Mouse (Mus musculus): ENCODE data around the gene Arpp21. TPM values are rescaled to one million over a fixed set of nuclear protein-coding genes. Genes with fewer than 3 reads are reported as not detected.
A peak's percentile ranks its signal among the peaks of the same experiment; 100 is the strongest.

The Arpp21 gene
- total RNA-seq, 1 experiment from 2014 or later: 11.2 TPM

DNA sequence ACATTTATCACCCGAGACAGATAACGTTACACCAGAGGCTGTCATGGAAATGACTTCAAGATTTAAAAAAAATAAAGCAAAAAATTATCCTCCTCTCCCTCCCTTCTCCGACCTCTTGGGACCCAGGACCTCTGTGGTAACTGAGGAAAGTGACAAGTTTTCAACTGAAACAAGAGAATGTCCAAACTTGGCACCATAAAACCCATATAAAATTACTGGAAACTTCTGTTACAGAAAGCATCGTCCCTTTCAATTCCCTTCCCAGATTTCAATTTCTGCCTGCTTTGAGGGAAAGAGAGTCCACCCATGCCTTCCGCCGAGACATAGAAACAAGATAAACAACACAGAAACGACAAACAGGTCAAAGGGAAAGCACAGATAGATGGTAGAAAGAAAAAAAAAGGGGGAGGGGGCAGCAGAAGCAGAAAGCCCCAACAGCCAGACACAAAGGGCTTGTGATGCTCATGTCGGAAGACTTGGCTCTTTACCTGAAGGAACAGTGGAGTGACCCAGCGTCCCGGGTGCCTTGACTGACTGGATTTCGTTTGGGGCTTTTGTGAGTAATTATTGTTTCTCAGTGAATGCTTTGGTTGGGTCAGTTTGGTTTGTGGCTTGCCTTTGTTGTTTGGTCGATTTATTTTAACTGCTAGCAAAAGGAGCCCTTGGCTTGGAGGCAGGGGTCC lies 1.8 kb downstream of the Arpp21 start:
- ATAC-seq (replicated peaks in 1 of 2; ENCODE audit: insufficient read depth in 1 of 2, low FRiP score in 2 of 2, low TSS enrichment in 1 of 2, low read depth in 1 of 2, poor library complexity in 2 of 2, severe bottlenecking in 2 of 2): no peak

DNA sequence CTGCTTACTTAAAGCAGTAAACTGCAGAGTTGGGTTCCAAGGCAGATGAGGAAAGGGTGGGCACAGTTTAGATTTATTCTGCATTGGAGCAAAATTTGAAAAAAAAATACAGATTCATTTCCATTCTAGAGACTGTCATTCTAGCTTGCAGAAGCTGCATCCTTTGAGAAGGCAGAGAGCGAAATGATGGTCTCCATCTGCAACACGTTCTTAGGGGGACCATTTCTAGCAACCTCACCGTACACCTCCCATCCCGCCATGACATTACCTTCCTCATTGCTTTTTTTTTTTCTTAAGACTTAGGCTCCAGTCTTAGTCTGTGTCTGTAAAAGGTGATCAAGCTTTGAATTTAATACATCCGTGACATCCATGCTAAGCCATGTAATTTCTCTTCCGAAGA lies 2.4 kb downstream of the Arpp21 start:
- no peak for ATAC-seq (replicated peaks in 1 of 2; ENCODE audit: insufficient read depth in 1 of 2, low FRiP score in 2 of 2, low TSS enrichment in 1 of 2, low read depth in 1 of 2, poor library complexity in 2 of 2, severe bottlenecking in 2 of 2)

DNA sequence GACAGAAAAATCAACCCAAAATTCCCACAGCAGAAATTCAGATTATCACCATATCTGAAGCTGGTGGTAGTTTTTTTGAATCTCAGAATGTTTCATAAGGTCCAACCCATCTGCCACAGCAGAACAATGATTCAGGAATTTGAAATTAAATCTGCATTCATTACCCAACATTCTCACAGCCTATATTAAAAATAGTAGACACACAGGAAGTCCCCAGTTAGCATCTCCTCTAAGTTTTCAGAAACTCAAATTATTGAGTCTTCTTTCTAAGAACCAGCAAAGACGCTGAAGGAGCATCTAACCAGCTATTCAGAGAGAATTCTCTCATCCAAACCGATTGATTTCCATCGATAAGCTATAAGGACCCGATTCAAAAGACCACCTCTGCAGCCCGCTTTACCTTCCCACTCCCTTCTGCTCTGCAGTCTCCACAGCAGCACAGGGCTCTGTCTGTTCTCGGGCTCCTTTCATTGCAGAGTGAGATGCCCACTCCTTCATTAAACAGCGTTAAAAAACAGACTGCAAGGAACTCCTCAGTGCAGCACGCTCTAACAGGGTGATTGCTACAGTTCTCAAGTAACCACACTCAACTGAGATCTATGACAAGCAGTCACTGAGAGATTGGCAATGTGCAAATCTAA lies 3.7 kb downstream of the Arpp21 start:
- ATAC-seq (replicated peaks in 1 of 2; ENCODE audit: insufficient read depth in 1 of 2, low FRiP score in 2 of 2, low TSS enrichment in 1 of 2, low read depth in 1 of 2, poor library complexity in 2 of 2, severe bottlenecking in 2 of 2): no peak

DNA sequence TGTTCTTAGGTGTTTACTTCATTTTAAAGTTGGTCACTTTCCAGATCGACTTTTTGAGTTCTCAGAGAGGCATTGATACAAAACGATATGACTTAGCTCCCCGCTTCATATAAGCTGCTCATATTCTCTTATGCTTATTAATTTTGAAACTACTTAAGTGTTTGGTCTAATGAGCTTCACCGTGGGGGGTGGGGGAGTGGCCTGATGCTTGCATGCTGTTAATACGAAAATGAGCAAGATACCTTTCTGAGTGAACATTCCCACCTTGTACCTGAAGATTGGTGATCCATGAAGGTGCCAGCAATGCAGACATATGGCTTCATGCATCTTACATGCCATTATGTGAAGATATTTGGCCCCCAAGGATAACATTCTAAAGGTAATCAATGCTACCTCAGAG lies 4.4 kb downstream of the Arpp21 start:
- no peak for ATAC-seq (replicated peaks in 1 of 2; ENCODE audit: insufficient read depth in 1 of 2, low FRiP score in 2 of 2, low TSS enrichment in 1 of 2, low read depth in 1 of 2, poor library complexity in 2 of 2, severe bottlenecking in 2 of 2)

DNA sequence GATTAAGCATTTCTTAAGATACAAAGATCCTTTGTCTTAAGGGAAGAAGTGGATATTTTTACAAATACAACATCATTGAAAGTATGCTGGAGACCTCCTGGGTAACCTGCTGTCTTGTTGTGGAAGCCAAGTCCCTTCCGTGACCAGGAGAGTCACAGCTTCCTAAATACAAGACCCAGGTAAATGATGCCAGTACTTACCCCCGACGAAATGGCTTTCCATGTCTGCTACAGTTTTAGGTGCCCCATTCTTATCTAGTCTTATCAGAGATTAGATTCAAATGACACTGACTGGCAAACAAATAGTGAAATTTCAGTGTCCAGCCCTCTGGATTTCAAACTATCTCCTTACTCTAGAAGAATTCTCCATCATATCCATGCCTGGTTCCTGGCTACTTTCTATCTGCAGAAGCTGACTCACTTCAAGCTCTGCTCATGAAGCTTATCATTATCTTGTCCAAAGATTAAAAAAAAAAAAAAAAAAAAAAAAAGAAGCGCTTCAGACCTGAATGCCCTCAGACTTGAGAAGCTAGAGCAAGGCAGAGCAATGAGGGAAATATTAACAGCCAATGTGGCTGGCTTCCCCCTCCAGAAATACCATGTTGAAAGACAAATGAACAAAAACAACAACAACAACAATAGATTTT lies 4.9 kb downstream of the Arpp21 start:
- ATAC-seq (replicated peaks in 1 of 2; ENCODE audit: insufficient read depth in 1 of 2, low FRiP score in 2 of 2, low TSS enrichment in 1 of 2, low read depth in 1 of 2, poor library complexity in 2 of 2, severe bottlenecking in 2 of 2): no peak

DNA sequence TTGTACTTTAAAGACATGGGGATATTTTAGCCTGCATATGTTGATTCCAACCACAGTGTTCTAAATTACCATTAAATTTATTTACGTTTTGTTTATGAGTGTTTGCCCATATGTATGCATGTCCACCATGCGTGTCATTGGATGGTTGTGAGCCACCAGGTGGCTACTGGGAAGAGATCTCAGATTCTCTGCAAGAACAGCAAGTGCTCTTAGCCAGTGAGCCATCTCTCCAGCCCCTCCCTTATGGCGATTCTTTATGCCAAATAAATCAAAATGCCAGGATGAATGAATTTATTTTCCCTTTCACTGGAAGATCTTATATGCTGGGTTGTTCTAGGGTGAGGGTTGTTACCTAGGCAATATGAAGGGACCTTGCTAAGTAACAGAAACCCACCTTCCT lies 7.3 kb downstream of the Arpp21 start:
- no peak for ATAC-seq (replicated peaks in 1 of 2; ENCODE audit: insufficient read depth in 1 of 2, low FRiP score in 2 of 2, low TSS enrichment in 1 of 2, low read depth in 1 of 2, poor library complexity in 2 of 2, severe bottlenecking in 2 of 2)

DNA sequence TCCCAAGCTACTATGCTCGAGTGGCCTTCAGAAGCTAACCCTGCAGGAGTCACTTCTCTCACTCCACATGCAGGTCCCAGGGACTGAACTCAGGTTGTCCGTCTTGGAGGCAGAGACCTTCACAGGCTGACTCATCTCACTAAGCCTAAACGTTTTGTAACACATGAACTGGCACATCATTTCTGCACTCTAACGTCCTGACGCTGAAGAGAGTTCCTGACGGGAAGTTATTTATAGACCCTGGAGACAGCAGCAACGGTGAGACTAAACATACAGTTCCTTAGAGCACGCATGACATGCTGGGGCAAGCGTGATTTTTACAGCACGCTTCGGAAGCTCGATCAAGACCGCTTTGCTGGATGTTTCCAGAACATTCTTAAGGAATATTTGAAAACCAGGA lies 8.6 kb downstream of the Arpp21 start:
- peak; percentile 33 to 34; a peak in 2 of 4 replicates for ATAC-seq (replicated peaks in 1 of 2; ENCODE audit: insufficient read depth in 1 of 2, low FRiP score in 2 of 2, low TSS enrichment in 1 of 2, low read depth in 1 of 2, poor library complexity in 2 of 2, severe bottlenecking in 2 of 2)

DNA sequence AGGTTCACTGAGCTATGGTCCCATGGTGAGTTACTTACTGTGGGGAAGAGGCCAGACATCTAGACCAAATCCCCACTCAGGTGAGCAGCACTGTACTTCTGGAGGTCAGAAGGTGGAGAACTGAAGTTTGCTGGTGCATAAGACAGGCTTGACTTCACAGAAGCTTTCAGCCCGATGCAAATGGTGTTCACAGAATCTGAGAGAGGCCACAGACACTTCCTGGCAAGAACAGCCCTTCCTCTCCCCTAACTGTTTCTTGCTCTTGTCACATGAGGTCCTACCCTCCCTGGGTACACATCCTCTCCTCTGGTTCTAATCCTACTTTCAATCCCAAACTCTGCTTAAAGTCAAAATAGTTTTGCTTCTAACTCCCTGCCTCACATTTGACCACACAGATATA lies 9.2 kb downstream of the Arpp21 start:
- ATAC-seq (replicated peaks in 1 of 2; ENCODE audit: insufficient read depth in 1 of 2, low FRiP score in 2 of 2, low TSS enrichment in 1 of 2, low read depth in 1 of 2, poor library complexity in 2 of 2, severe bottlenecking in 2 of 2): peak; percentile 39 to 45; a peak in 2 of 4 replicates

DNA sequence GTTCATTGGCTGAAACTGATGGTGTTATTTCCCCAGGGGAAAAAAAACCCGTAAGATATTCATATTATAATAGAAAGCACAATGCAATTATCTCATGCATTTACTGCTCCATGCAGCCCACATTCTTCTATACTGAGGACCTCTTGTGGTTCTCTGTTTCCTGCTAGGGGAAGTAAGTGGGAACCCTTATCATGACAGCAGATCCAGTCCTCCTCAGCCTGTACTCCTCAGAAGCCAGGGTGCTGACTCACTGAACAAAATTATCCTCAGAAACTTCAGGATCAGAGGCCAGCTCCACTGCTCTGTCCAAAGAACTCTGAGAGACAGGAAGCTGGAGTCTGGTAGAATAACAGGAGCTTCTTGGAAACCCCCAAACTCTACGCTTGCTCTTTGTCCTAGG lies 10.7 kb downstream of the Arpp21 start:
- peak; percentile 87 to 88 for ATAC-seq (replicated peaks in 1 of 2; ENCODE audit: insufficient read depth in 1 of 2, low FRiP score in 2 of 2, low TSS enrichment in 1 of 2, low read depth in 1 of 2, poor library complexity in 2 of 2, severe bottlenecking in 2 of 2)

DNA sequence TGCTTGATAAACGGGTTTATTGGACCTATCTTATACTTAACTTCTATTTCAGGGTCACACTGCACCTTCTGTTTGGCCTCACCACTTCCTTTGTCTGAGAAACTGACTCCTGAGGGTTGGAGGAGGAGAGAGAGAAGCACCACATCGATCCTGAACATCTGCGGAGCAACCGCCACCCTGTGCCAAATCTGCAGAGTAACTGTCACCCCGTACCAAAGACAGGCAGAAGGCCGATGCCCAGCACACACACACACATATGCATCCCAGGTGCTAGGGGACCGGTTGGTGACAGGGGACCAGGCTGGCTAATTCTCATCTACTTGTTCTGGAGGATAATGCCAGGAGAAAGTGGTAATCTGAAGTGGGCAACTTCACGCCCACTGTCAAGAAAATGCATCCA lies 16.4 kb downstream of the Arpp21 start:
- ATAC-seq (replicated peaks in 1 of 2; ENCODE audit: insufficient read depth in 1 of 2, low FRiP score in 2 of 2, low TSS enrichment in 1 of 2, low read depth in 1 of 2, poor library complexity in 2 of 2, severe bottlenecking in 2 of 2): peak; percentile 30 to 33; a peak in 3 of 4 replicates

DNA sequence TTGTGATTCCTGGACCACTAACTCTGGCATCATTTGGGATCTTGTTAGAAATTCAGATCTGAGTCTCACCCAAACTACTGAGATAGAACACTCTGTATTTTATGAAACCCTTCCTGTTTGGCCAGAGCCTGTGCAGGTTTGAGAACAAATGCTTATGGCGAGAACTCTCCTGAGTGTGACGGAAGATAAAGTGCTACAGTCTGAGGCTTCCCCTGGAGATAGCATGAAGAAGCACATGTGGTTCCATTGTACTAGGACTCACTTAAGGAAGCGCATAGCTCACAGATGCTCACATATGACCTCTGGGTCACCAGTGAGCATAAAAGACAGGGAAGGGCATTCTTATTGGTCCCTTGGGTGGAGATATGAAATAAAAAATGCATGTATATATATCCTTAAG lies 17.5 kb downstream of the Arpp21 start:
- ATAC-seq (replicated peaks in 1 of 2; ENCODE audit: insufficient read depth in 1 of 2, low FRiP score in 2 of 2, low TSS enrichment in 1 of 2, low read depth in 1 of 2, poor library complexity in 2 of 2, severe bottlenecking in 2 of 2): no peak

DNA sequence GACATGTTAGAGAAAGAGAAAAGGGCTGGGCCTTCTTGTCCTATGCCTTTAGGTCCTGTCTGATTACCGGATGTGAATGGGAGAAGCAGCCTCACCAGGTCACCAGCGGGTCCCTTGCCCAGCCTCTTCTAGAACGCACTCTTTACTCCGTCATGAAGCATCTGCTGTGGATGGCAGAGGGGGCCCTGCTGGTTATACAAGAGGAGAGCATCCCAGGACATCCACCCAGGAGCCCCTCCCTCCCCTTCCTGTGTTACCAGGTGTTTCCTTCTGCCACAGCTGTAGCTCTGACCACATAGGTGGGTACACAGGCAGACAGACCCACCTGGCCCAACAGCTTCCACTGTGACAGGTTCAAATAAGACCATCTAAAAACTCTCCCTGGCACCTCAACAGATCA lies 18.6 kb downstream of the Arpp21 start:
- ATAC-seq (replicated peaks in 1 of 2; ENCODE audit: insufficient read depth in 1 of 2, low FRiP score in 2 of 2, low TSS enrichment in 1 of 2, low read depth in 1 of 2, poor library complexity in 2 of 2, severe bottlenecking in 2 of 2): peak; percentile 76 to 80

DNA sequence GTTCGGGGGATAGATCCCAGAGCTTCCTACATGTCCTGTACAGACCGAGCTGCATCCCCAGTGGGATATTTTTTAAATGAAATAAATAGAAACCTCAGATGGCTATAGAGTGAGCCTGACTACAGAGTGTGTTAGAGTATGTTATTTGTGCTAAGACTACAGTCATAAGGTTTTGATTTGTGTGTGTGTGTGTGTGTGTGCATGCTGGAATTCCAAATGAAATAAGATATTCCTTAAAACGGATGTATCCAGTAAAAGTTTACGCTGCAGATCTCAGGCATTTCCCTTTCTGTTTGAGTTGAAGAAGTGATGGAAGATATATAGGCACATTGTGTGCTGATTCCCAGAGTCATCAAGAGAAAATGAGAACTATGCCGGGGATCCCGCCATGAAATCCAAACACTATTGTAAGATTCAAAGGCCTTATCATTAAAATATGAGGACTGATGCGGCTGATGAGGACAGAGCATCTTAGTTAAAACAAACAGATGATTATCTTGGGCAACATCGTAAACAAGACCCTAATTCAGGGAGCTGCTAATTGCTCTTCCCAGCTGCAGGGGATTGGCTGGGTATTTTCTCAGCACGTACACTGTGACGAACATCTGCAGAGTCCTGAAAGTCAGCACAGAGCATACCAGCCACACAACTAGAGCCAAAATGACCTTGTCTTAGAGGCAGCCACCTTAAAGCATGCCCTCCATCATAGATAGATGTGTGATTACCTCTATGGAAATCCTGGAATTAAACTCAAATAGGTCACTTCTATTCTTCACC lies 20.5 kb downstream of the Arpp21 start:
- no peak for ATAC-seq (replicated peaks in 1 of 2; ENCODE audit: insufficient read depth in 1 of 2, low FRiP score in 2 of 2, low TSS enrichment in 1 of 2, low read depth in 1 of 2, poor library complexity in 2 of 2, severe bottlenecking in 2 of 2)

DNA sequence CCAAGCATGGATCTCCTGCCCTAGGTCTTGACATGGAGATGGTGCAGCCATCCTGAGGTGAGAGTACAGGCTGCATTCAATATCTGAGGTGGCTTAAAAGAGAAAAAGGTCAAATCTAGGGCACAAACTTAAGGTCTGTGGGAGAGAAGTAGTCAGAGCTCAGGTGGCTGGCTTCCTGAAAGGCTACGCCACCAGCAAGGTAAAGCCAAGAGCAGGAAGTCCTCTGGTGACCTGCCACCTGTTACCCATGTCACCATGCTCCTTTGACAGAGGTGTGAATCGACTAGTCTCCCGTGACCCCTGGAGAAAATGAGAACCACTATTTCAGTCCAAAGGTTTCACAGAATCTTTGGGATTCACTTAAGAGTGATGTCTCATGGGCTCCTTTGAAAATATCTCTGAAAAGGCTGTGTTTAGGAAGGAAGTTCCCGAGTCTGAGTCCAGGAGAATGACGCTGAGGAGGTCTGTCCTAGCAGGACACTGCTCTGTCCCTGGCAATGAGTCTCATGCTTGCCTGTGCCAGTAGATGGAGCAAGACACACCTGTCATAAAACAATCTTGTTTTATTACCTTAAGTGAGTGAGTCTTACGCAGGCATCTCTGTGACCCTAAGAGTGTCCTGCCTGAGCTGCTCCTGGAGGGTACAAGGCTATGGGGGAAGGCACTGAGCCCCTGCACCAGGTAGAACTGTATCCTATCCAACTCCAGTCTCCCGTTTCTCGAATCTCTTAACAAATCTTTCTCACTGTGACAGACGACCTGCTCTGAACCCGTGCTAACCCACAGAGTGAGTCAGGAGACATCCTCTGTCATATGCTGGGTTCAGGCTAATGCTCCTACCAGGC lies 22.1 kb downstream of the Arpp21 start:
- ATAC-seq (replicated peaks in 1 of 2; ENCODE audit: insufficient read depth in 1 of 2, low FRiP score in 2 of 2, low TSS enrichment in 1 of 2, low read depth in 1 of 2, poor library complexity in 2 of 2, severe bottlenecking in 2 of 2): 0 out of 4 replicates have a peak, but pooled peaks of 1 of the 2 experiments have one; percentile 15

DNA sequence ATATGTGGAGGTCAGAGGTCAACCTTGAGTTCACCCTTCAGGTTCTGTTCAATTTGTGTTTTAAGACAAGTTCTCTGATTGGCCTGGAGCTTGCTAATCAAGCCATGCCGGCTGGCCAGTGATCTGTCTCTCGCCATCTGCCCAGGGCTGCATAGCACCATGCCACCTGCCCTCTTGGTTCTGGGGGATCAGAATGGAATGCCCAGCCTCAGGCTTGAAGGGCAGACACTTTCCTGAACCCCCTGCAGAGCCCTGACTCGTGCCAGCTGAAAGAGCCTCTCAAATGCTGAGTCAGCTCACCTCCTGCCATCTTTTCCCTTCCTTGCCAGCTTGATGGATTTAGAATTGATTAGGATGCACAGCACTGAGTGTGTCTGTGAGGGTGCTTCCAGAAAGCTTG lies 25.9 kb downstream of the Arpp21 start:
- ATAC-seq (replicated peaks in 1 of 2; ENCODE audit: insufficient read depth in 1 of 2, low FRiP score in 2 of 2, low TSS enrichment in 1 of 2, low read depth in 1 of 2, poor library complexity in 2 of 2, severe bottlenecking in 2 of 2): no peak

DNA sequence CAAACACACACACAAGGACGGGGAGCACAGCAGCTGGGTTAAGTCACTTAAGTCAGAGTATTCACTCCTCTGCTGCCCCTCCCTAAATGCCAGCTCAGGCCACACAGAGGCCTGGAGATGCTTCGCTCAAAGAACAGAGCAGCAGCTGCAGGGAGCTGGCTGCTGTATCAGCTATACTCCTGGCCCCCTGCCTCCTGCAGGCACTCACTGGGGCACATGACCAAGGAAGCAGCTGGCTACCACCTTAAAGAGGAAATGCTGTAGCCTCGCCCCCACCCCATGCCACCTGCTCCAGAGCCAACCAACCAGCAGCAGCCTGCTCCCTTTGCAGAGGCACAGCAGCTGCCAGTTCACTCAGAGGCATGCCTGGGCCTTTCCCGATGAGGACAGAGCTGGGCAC lies 28.0 kb downstream of the Arpp21 start:
- ATAC-seq (replicated peaks in 1 of 2; ENCODE audit: insufficient read depth in 1 of 2, low FRiP score in 2 of 2, low TSS enrichment in 1 of 2, low read depth in 1 of 2, poor library complexity in 2 of 2, severe bottlenecking in 2 of 2): peak; percentile 100

DNA sequence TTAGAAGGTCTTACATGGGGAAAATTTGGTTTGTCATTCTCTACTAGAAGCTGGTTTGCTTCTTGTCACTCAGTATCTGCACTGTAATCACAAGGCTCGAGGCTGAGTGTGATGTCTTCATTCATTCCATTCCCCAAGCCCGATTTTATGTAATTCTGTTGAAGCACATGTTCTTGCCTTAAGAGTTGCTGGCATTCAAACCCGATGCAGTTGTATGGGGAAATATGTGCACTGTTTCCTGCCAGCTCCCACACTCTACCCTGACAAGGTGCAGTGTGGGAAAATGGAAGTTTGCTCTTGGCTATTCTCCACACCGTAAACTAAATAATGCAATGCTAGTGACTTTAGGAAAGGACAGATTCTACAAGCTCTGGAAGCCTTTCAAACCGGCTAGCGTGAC lies 37.4 kb downstream of the Arpp21 start:
- ATAC-seq (replicated peaks in 1 of 2; ENCODE audit: insufficient read depth in 1 of 2, low FRiP score in 2 of 2, low TSS enrichment in 1 of 2, low read depth in 1 of 2, poor library complexity in 2 of 2, severe bottlenecking in 2 of 2): no peak
